Mouse (Mus musculus): ENCODE data around the gene Sirt7.

GRCm38 (mm10) chr11:120573585-120574277 is 51.3 kb downstream of the Sirt7 start:
- TF ChIP-seq GATA1 (IDR thresholded peaks at IDR 0.05; ENCODE audit: borderline replicate concordance, low read length) (no peak), FLI1 (IDR thresholded peaks at IDR 0.05; ENCODE audit: low read length) (no peak)

All from megakaryocyte, embryonic 14.5 days (primary cell).